In the genomic region with DNA sequence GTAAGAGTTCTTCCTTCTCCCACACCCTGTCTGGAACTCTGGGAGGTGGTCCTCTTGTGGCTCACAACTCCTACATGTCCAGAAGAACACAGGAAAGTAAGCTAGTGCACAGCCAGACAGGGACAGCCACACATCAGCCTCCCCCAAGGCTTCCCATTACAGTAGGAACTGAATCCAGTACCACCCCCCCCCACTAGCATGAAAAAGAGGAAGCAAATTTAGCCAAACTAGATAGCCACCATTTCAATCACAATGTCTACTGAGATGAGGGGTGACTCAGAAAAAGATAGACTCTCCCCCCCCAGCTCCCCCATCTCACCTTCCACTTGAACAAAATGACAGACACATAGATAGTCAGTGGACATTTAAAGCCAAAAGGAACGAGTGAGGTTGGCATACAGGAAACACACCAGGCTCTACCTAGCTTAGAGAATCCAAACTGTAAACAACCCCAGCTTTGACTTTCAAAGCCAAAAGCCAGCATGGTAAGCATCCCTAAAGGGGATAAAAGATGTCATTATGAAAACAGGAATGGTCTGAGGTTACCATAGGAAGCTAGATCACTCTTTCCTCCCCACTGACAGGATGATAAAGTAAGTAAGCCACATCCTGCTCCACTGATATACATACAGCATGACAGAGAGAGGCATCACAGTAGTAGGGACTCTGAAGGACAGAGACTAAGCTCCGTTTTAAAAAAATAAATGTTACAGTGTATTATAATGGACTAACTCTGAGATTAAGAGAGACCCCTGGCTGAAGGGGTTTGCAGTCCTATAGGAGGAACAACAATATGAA, we compare ENCODE assay signal across 13 mouse cellular contexts.
"Had no signal": no experiment of that assay in that cellular context is flagged by ENCODE, and none has a peak within 500 bp of the region (broad histone marks: within the 10 kb centered on the region; RNA-seq: fewer than 3 reads in every experiment).

No protein-coding gene starts in this region.

- H3K9me3 ChIP-seq: limb, embryonic 10.5 days; liver, embryonic 15.5 days; midbrain, embryonic 15.5 days had no signal

- H3K36me3 ChIP-seq: limb, embryonic 10.5 days; liver, embryonic 15.5 days; midbrain, embryonic 15.5 days had no signal

- H3K4me1 ChIP-seq: limb, embryonic 10.5 days; liver, embryonic 15.5 days; midbrain, embryonic 15.5 days had no signal

- H3K4me3 ChIP-seq: limb, embryonic 10.5 days; liver, embryonic 15.5 days; midbrain, embryonic 15.5 days had no signal

- H3K9ac ChIP-seq: liver, embryonic 15.5 days; lung, embryonic 14.5 days; midbrain, embryonic 15.5 days had no signal

- H3K27me3 ChIP-seq: liver, embryonic 15.5 days; midbrain, embryonic 15.5 days had no signal

- H3K27ac ChIP-seq: limb, embryonic 10.5 days; liver, embryonic 15.5 days; midbrain, embryonic 15.5 days had no signal

- DNase-seq: kidney, adult 2 months; kidney, postnatal 25 days; layer of hippocampus, adult 9-11 months; layer of hippocampus, postnatal 36 days; lung, embryonic 14.5 days; lung, postnatal 14 days; right cerebral cortex, postnatal 14 days; thymus, adult 2 months; thymus, postnatal 25 days had no signal

- ATAC-seq: intestine, embryonic 16.5 days; midbrain, embryonic 15.5 days had no signal
